Mouse (Mus musculus) bone marrow macrophage, adult 2 months (primary cell): Measurements from ENCODE around the gene Ntrk3.

Experiments
- CTCF ChIP-seq: IDR thresholded peaks from 2 replicates; pipeline ENCODE4 v1.5.1; 2012; ENCODE audit warnings: low read depth, mild to moderate bottlenecking, low read length, moderate library complexity
- POLR2A ChIP-seq: IDR thresholded peaks from 2 replicates; pipeline ENCODE4 v1.6.1; 2012; ENCODE audit warnings: mild to moderate bottlenecking, low read depth, low read length, borderline replicate concordance

- TF ChIP-seq CTCF (no peak), POLR2A (no peak)
Observed at GRCm38 (mm10) chr7:78581341-78581740, 156.5 kb downstream of the Ntrk3 start.
